Mouse (Mus musculus) megakaryocyte, embryonic 14.5 days (primary cell): ENCODE results near the gene Cacnb3.

ENCODE experiments used
- FLI1 ChIP-seq: IDR thresholded peaks from 2 replicates; pipeline ENCODE4 v1.6.1; 2012; ENCODE audit warnings: low read length, inconsistent platforms, mixed read lengths
- GATA1 ChIP-seq: IDR thresholded peaks from 3 replicates; pipeline ENCODE4 v1.6.1; 2012; ENCODE audit warnings: mixed read lengths, low read length, inconsistent platforms, borderline replicate concordance

DNA sequence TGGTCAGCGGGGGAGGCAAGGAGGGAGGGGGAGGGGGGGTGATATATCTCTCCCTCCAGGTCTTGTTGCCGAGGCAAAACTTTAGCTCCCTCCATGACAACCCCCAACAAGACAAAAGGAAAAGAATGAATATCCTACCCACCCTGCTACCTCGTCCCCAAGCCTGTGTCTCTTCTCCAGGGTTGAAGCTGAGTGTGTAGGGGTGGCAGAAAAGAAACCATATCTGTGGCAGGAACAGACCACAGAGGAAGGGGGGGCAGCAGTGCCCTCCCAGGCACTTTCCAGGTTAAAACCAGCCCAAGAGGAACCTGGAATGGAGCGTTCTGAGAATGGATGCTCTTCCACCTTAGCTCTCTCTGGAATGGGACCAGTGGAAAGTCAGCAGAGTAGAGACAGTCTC, at the start of gene Cacnb3:
- TF ChIP-seq FLI1 (no peak), GATA1 (no peak)
